Mouse (Mus musculus) leukemia stem cell, adult 10-12 weeks (primary cell): ENCODE measurements around the gene Bcl9l. TPM values are rescaled to one million over a fixed set of nuclear protein-coding genes. Genes with fewer than 3 reads are reported as not detected.

ENCODE experiments used
- polyA plus RNA-seq: library from polyadenylated mRNA; stranded (reverse); fragments of >175 nt; gene quantifications from 2 replicates; pipeline ENCODE4 v1.2.3, GENCODE M21; 2012; ENCODE audit warnings: low replicate concordance

Gene Bcl9l
- polyA plus RNA-seq: 36.8 and 56.9 TPM in 2 replicates

DNA sequence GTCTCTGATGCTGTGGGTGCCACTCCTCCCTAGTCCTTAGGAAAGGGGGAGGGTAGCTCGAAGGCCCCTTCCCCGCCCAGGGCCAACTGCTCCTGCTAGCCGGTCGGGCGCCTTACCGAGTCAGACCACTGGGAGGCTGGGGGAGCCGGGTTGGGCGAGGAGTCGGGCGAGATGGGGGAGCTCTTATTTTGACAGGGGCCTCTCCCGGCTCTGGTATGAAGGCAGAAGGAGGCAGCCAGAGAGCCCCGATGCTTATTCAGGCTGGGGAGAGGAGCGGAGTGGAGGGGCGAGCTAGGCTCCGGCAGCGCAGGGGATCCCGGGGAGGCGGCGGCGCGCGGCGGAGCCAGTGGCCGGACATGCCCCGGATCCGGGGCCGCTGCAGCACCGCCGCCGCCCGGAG is at the start of gene Bcl9l:
TSS of gene Bcl9l (plus strand) at position 274 of the 400 bp plus-strand sequence.

DNA sequence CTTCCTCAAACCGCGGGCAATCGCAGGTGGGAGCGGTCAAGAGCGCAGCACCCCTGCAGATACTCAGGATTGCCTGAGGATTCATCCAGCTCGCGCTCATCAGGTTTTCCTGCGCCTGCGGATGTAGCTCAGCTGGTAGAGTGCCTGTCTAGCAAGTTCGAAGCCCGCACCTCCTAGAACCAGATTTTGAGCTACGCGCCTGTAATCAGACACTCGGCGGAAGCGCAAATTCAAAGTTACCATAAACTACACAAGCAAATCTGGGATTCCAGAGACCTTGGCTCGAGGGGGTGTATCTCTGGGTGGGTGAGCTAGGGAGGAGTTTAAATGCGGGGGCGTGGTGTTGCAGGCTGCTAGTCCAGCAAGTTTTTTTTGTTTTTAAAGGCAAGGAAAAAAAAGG is 41.7 kb upstream of the Bcl9l start, which contains the start of gene Foxr1:
TSS of gene Foxr1 (minus strand) at position 176 of the 400 bp plus-strand sequence.

DNA sequence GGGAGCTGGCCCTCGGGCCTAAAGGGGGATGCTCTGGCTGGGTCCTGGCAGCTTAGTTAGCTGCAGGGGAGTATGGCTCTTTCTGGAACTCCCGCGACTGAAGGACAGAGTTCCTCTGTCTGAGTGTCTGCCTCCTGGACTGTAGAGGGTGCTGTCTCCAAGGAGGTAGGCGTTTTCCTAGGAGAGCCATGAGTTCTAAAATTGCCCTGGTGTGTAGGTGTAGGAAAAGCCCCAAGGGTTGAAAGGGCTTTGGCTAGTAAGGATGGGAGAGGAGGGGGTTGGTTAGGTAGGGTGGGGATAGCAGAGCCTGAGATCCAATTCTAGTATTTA is 27.8 kb upstream of the Bcl9l start, which contains the start of gene Upk2:
TSS of gene Upk2 (minus strand) at position 86 of the 330 bp plus-strand sequence.

Other genes starting within 250 kb of the Bcl9l start
- 11.0 and 15.0 TPM in 2 replicates for gene Cbl, start 248.8 kb upstream of the Bcl9l start, polyA plus RNA-seq
- not detected in 2 replicates for gene Ccdc153, start 242.1 kb upstream of the Bcl9l start, polyA plus RNA-seq
- gene Pdzd3, start 231.4 kb upstream of the Bcl9l start, polyA plus RNA-seq: 0.33 and 0.35 TPM in 2 replicates
- 3.5 and 3.6 TPM in 2 replicates for gene Nlrx1, start 214.2 kb upstream of the Bcl9l start, polyA plus RNA-seq
- gene Abcg4, start 194.2 kb upstream of the Bcl9l start, polyA plus RNA-seq: 73.8 and 199 TPM in 2 replicates
- gene Hinfp, start 177.2 kb upstream of the Bcl9l start, polyA plus RNA-seq: 7.4 and 9.9 TPM in 2 replicates
- 216 and 324 TPM in 2 replicates for gene C2cd2l, start 162.5 kb upstream of the Bcl9l start, polyA plus RNA-seq
- gene Dpagt1, start 156.8 kb upstream of the Bcl9l start, polyA plus RNA-seq: 8.4 and 13.8 TPM in 2 replicates
- gene H2afx, start 148.1 kb upstream of the Bcl9l start, polyA plus RNA-seq: 825 and 1,471 TPM in 2 replicates
- gene Hmbs, start 138.6 kb upstream of the Bcl9l start, polyA plus RNA-seq: 173 and 677 TPM in 2 replicates
- 7.8 and 11.3 TPM in 2 replicates for gene Vps11, start 121.2 kb upstream of the Bcl9l start, polyA plus RNA-seq
- 25.8 and 40.4 TPM in 2 replicates for gene Hyou1, start 103.3 kb upstream of the Bcl9l start, polyA plus RNA-seq
- 10.4 and 13.2 TPM in 2 replicates for gene Slc37a4, start 86.0 kb upstream of the Bcl9l start, polyA plus RNA-seq
- gene Rps25, start 75.7 kb upstream of the Bcl9l start, polyA plus RNA-seq: 48.9 and 50.6 TPM in 2 replicates
- 5.6 and 13.4 TPM in 2 replicates for gene Trappc4, start 75.2 kb upstream of the Bcl9l start, polyA plus RNA-seq
- gene Ccdc84, start 64.3 kb upstream of the Bcl9l start, polyA plus RNA-seq: 10.2 and 37.1 TPM in 2 replicates
- 1.5 TPM in 1 of 2 replicates, not detected in the other for gene Foxr1, start 41.7 kb upstream of the Bcl9l start, polyA plus RNA-seq
- not detected in 2 replicates for gene Upk2, start 27.8 kb upstream of the Bcl9l start, polyA plus RNA-seq
- 2.1 and 9.7 TPM in 2 replicates for gene Cxcr5, start 79.1 kb downstream of the Bcl9l start, polyA plus RNA-seq
- gene Ddx6, start 122.1 kb downstream of the Bcl9l start, polyA plus RNA-seq: 30.0 and 54.1 TPM in 2 replicates
- not detected in 2 replicates for gene Treh, start 190.4 kb downstream of the Bcl9l start, polyA plus RNA-seq